Mouse (Mus musculus) lung, adult 2 months (tissue): ENCODE data around the gene Tor2a. TPM values are rescaled to one million over a fixed set of nuclear protein-coding genes. Genes with fewer than 3 reads are reported as not detected.

ENCODE experiments used
- DNase-seq: peaks from one replicate; pipeline ENCODE4 v3.0.0; 2022
- H3K4me1 ChIP-seq: fragments of 200-500 bp; 2 replicates; pipeline ENCODE4 v1.6.1; 2011; ENCODE audit warnings: low read length; ENCODE audit not compliant: control insufficient read depth, insufficient read depth
- H3K4me3 ChIP-seq: fragments of 200-500 bp; replicated peaks from 2 replicates; pipeline ENCODE3; 2011; ENCODE audit warnings: low read depth, mild to moderate bottlenecking, control low read depth, low read length; ENCODE audit errors: extremely low read depth
- CTCF ChIP-seq: fragments of 200-500 bp; IDR thresholded peaks from 2 replicates; pipeline ENCODE4 v1.5.1; 2011; ENCODE audit warnings: mild to moderate bottlenecking, low read length, control low read depth; ENCODE audit not compliant: insufficient read depth
- POLR2A ChIP-seq: fragments of 200-500 bp; IDR thresholded peaks from 2 replicates; pipeline ENCODE4 v1.6.1; 2011; ENCODE audit warnings: low read depth, mild to moderate bottlenecking, control low read depth, low read length, borderline replicate concordance; ENCODE audit errors: extremely low read depth
- WGBS: fragments of 180-500 bp; shearing (Covaris S2); methylation state at CpG from one replicate; pipeline ENCODE4 v1.1.7; 2018; 5-methylcytosine and 5-hydroxymethylcytosine counted together
- polyA plus RNA-seq: library from polyadenylated mRNA; depleted of rRNA; stranded (reverse); fragments of >200 nt; gene quantifications from 2 replicates; pipeline ENCODE4 v1.2.3, GENCODE M21; 2012

Tor2a gene
- polyA plus RNA-seq, 1 experiment, result 67.8 TPM

GRCm38 (mm10) chr2:32752181-32752580 is 4.9 kb upstream of the Tor2a start:
- TF ChIP-seq POLR2A, result no peak
- TF ChIP-seq CTCF, result 0 out of 2 replicates have a peak, but pooled peaks have one; percentile 7
- 65% methylated on average over 10 of the region's 10 CpGs for whole genome bisulfite sequencing
- no peak overlapping the region for H3K4me3 ChIP-seq

GRCm38 (mm10) chr2:32756674-32757055 is 369 bp upstream of the Tor2a start:
- Histone ChIP-seq H3K4me1 (no peaks in the 10 kb centered on the region), H3K4me3 (no peak overlapping the region)
- no peak for DNase-seq
- no peak for TF ChIP-seq POLR2A
- no peak for TF ChIP-seq CTCF
- WGBS, result 32% methylated on average over 6 of the region's 6 CpGs

More at GRCm38 (mm10) chr2:32752181-32752580, 4.9 kb upstream of the Tor2a start:
- no peak for DNase-seq
- H3K4me1 ChIP-seq, result no peaks in the 10 kb centered on the region

- 77% methylated on average over 8 of the region's 8 CpGs for WGBS
- H3K4me1 ChIP-seq, result no peaks in the 10 kb centered on the region
- TF ChIP-seq CTCF (no peak), POLR2A (no peak)
- H3K4me3 ChIP-seq, result no peak overlapping the region
- DNase-seq, result no peak
These were observed 1.5 kb downstream of the Tor2a start for GRCm38 (mm10) chr2:32758503-32758902.

DNA sequence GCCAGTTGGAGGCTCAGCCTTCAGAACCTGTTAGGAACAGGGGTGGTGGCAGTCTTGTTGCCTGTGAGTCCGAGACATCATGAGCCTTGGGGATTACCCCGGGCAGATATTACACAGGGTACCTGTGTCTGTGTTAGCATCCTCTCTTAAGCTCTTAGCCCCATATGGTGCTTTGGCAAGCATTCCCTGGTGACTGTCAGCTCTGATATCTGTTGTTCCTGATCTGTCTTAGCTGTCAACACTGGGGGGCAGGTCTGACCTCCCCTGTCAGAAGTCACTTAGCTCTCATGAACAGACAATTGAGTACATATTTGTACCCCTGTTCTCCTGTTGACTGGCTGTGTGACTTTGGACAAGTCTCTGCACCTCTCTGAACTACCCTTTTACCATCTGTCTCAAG is 2.0 kb downstream of the Tor2a start:
- 84% methylated on average over 2 of the region's 2 CpGs for WGBS
- Histone ChIP-seq H3K4me1 (no peaks in the 10 kb centered on the region), H3K4me3 (no peak overlapping the region)
- DNase-seq, result no peak
- no peak for TF ChIP-seq CTCF
- TF ChIP-seq POLR2A, result no peak

- WGBS, result 91% methylated on average over 14 of the region's 14 CpGs
- no peak for DNase-seq
- TF ChIP-seq CTCF, result no peak
- no peak for TF ChIP-seq POLR2A
- Histone ChIP-seq H3K4me1 (no peaks in the 10 kb centered on the region), H3K4me3 (no peak overlapping the region)
These were observed 4.3 kb downstream of the Tor2a start for GRCm38 (mm10) chr2:32761361-32761760.

GRCm38 (mm10) chr2:32761859-32762258 is 4.8 kb downstream of the Tor2a start:
- TF ChIP-seq POLR2A, result no peak
- no peak for TF ChIP-seq CTCF
- 74% methylated on average over 4 of the region's 4 CpGs for WGBS
- Histone ChIP-seq H3K4me3 (no peak overlapping the region), H3K4me1 (no peaks in the 10 kb centered on the region)
- no peak for DNase-seq

GRCm38 (mm10) chr2:32763353-32763752 is 6.3 kb downstream of the Tor2a start:
- 74% methylated on average over 3 of the region's 3 CpGs for WGBS
- no peak for DNase-seq
- Histone ChIP-seq H3K4me1 (no peaks in the 10 kb centered on the region), H3K4me3 (no peak overlapping the region)
- TF ChIP-seq CTCF, result peak; percentile 33
- no peak for TF ChIP-seq POLR2A

DNA sequence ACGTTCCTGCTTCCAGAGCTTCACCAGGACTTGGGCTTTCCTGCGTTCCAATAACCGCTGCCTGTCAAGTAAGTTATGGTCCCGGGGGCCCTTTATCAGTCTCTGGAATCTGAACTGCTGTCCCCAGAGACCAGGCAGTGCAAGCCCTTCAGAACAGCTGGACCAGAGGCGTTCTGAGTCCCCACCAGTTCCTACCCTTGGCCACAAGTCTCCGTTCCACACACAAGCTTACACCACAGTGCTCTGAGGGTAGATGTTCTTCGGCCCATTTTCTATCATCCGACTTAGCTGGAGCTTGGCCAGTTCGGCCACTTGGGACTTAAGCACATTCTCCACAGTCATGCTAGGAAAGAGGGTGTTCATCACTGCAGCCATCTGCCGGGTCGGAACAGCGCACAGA is 10.2 kb downstream of the Tor2a start:
- TF ChIP-seq POLR2A (no peak), CTCF (no peak)
- WGBS, result 67% methylated on average over 12 of the region's 12 CpGs
- Histone ChIP-seq H3K4me1 (0 out of 2 replicates have a peak, but pooled peaks cover 3% of the 10 kb centered on the region), H3K4me3 (no peak overlapping the region)
- DNase-seq, result no peak

DNA sequence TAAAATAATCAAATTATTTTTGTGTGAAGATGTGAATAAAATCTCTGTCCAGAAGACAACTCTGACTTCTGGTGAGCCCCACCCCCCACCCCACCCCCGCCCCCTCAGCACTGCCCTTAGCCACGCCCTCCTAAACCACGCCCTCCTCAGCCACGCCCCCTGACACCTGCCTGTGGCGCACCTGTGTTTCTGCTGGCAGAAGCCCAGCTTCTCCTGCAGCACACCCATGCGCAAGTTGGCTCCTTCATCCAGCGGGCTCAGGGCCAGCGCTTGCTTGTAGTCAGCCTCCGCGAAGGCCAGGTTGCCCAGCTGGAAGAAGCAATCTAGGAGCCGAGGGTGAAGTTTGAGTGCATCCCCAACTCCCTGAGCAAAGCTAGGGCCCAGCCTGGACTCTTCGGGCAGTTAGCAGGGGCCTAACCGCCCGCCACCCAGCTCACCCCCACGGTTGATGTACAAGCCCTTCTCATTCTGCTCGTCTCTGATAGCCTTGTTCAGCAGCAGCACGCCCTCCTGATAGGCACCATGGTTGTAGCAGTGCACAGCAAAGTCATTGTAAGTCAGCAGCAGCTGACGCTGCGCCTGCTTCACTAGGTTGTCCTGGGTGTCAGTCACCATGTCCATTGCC is 11.7 kb downstream of the Tor2a start:
- Histone ChIP-seq H3K4me3 (no peak overlapping the region), H3K4me1 (0 out of 2 replicates have a peak, but pooled peaks cover 3% of the 10 kb centered on the region)
- TF ChIP-seq POLR2A (no peak), CTCF (no peak)
- peak; percentile 65 for DNase-seq
- 57% methylated on average over 19 of the region's 19 CpGs for WGBS
